Mouse (Mus musculus): Measurements from ENCODE around the gene Ada. TPM values are rescaled to one million over a fixed set of nuclear protein-coding genes. Genes with fewer than 3 reads are reported as not detected.
"Not testable (repeated sequence)": the region's sequence is repeated elsewhere in the genome, so short reads cannot be mapped to it uniquely, and the experiment has no call there.

Ada gene
- polyA plus RNA-seq, 1 experiment: 8.4 TPM

GRCm38 (mm10) chr2:163692873-163693612 lies 57.0 kb downstream of the Ada start:
- Histone ChIP-seq H3K36me3 (ENCODE audit: control insufficient read depth, insufficient read depth, low read length, poor library complexity, severe bottlenecking) (no peaks in the 10 kb centered on the region), H3K27ac (ENCODE audit: insufficient read depth, low read length) (no peak overlapping the region), H3K9me3 (replicated peaks; ENCODE audit: control insufficient read depth, insufficient read depth, low read length, poor library complexity, severe bottlenecking) (no peaks in the 10 kb centered on the region), H3K4me3 (ENCODE audit: low read depth, low read length) (no peak overlapping the region), H3K4me1 (ENCODE audit: control insufficient read depth, insufficient read depth, low read length) (no peaks in the 10 kb centered on the region), H3K27me3 (ENCODE audit: control insufficient read depth, insufficient read depth, low read length, poor library complexity, severe bottlenecking) (no peaks in the 10 kb centered on the region), H3K9ac (ENCODE audit: low read depth, poor library complexity, severe bottlenecking) (no peak overlapping the region)
- TF ChIP-seq CTCF (IDR thresholded peaks at IDR 0.05; ENCODE audit: low read depth, low read length) (no peak), EP300 (IDR thresholded peaks at IDR 0.05; ENCODE audit: insufficient read depth, low read depth, low read length) (no peak)

- Histone ChIP-seq H3K9ac (ENCODE audit: low read depth, poor library complexity, severe bottlenecking) (no peak overlapping the region), H3K4me1 (ENCODE audit: control insufficient read depth, insufficient read depth, low read length) (no peaks in the 10 kb centered on the region), H3K9me3 (replicated peaks; ENCODE audit: control insufficient read depth, insufficient read depth, low read length, poor library complexity, severe bottlenecking) (no peaks in the 10 kb centered on the region), H3K27ac (ENCODE audit: insufficient read depth, low read length) (no peak overlapping the region), H3K4me3 (ENCODE audit: low read depth, low read length) (no peak overlapping the region), H3K27me3 (ENCODE audit: control insufficient read depth, insufficient read depth, low read length, poor library complexity, severe bottlenecking) (no peaks in the 10 kb centered on the region), H3K36me3 (ENCODE audit: control insufficient read depth, insufficient read depth, low read length, poor library complexity, severe bottlenecking) (no peaks in the 10 kb centered on the region)
- TF ChIP-seq POLR2A (IDR thresholded peaks at IDR 0.05; ENCODE audit: insufficient read depth, low read length) (no peak), EP300 (IDR thresholded peaks at IDR 0.05; ENCODE audit: insufficient read depth, low read depth, low read length) (no peak), CTCF (IDR thresholded peaks at IDR 0.05; ENCODE audit: low read depth, low read length) (no peak)
Measured at GRCm38 (mm10) chr2:163691846-163692605, 58.0 kb downstream of the Ada start.

- Histone ChIP-seq H3K36me3 (ENCODE audit: control insufficient read depth, insufficient read depth, low read length, poor library complexity, severe bottlenecking) (no peaks in the 10 kb centered on the region), H3K27ac (ENCODE audit: insufficient read depth, low read length) (no peak overlapping the region), H3K27me3 (ENCODE audit: control insufficient read depth, insufficient read depth, low read length, poor library complexity, severe bottlenecking) (no peaks in the 10 kb centered on the region), H3K9ac (ENCODE audit: low read depth, poor library complexity, severe bottlenecking) (no peak overlapping the region), H3K4me1 (ENCODE audit: control insufficient read depth, insufficient read depth, low read length) (no peaks in the 10 kb centered on the region), H3K4me3 (ENCODE audit: low read depth, low read length) (no peak overlapping the region), H3K9me3 (replicated peaks; ENCODE audit: control insufficient read depth, insufficient read depth, low read length, poor library complexity, severe bottlenecking) (no peaks in the 10 kb centered on the region)
- TF ChIP-seq EP300 (IDR thresholded peaks at IDR 0.05; ENCODE audit: insufficient read depth, low read depth, low read length) (no peak), CTCF (IDR thresholded peaks at IDR 0.05; ENCODE audit: low read depth, low read length) (no peak), POLR2A (IDR thresholded peaks at IDR 0.05; ENCODE audit: insufficient read depth, low read length) (no peak)
Measured at GRCm38 (mm10) chr2:163690409-163691304, 59.4 kb downstream of the Ada start.

GRCm38 (mm10) chr2:163689771-163690170 lies 60.3 kb downstream of the Ada start:
- H3K4me1 ChIP-seq (ENCODE audit: control insufficient read depth, insufficient read depth, low read length): no peaks in the 10 kb centered on the region
- no peaks in the 10 kb centered on the region for H3K9me3 ChIP-seq (replicated peaks; ENCODE audit: control insufficient read depth, insufficient read depth, low read length, poor library complexity, severe bottlenecking)
- TF ChIP-seq EP300 (IDR thresholded peaks at IDR 0.05; ENCODE audit: insufficient read depth, low read depth, low read length) (no peak), POLR2A (IDR thresholded peaks at IDR 0.05; ENCODE audit: insufficient read depth, low read length) (no peak), CTCF (IDR thresholded peaks at IDR 0.05; ENCODE audit: low read depth, low read length) (no peak)
- no peaks in the 10 kb centered on the region for H3K36me3 ChIP-seq (ENCODE audit: control insufficient read depth, insufficient read depth, low read length, poor library complexity, severe bottlenecking)
- no peaks in the 10 kb centered on the region for H3K27me3 ChIP-seq (ENCODE audit: control insufficient read depth, insufficient read depth, low read length, poor library complexity, severe bottlenecking)
- H3K27ac ChIP-seq (ENCODE audit: insufficient read depth, low read length): no peak overlapping the region
- no peak overlapping the region for H3K4me3 ChIP-seq (ENCODE audit: low read depth, low read length)
- H3K9ac ChIP-seq (ENCODE audit: low read depth, poor library complexity, severe bottlenecking): no peak overlapping the region

GRCm38 (mm10) chr2:163688377-163688776 lies 61.7 kb downstream of the Ada start:
- not testable (repeated sequence) for H3K4me3 ChIP-seq (ENCODE audit: low read depth, low read length); H3K4me1 ChIP-seq (ENCODE audit: control insufficient read depth, insufficient read depth, low read length); H3K27me3 ChIP-seq (ENCODE audit: control insufficient read depth, insufficient read depth, low read length, poor library complexity, severe bottlenecking); H3K27ac ChIP-seq (ENCODE audit: insufficient read depth, low read length); H3K9me3 ChIP-seq (replicated peaks; ENCODE audit: control insufficient read depth, insufficient read depth, low read length, poor library complexity, severe bottlenecking); H3K9ac ChIP-seq (ENCODE audit: low read depth, poor library complexity, severe bottlenecking); H3K36me3 ChIP-seq (ENCODE audit: control insufficient read depth, insufficient read depth, low read length, poor library complexity, severe bottlenecking)
